Mouse (Mus musculus) left cerebral cortex, postnatal 25 days (tissue): ENCODE measurements around the gene Asz1. TPM values are rescaled to one million over a fixed set of nuclear protein-coding genes. Genes with fewer than 3 reads are reported as not detected.

Experiments
- DNase-seq, 2 experiments: peaks; one replicate each; pipeline ENCODE4 v3.0.0; 2022; ENCODE audit warnings: low spot score in 2 of 2, mixed read lengths in 1 of 2
- intact Hi-C: fragments of 180-260 bp; cut with DNase I; formaldehyde crosslinking; loops from one replicate; pipeline ENCODE4 v1.15.1; 2025
- total RNA-seq, 2 experiments: library from RNA; stranded (reverse); gene quantifications; 2 replicates each; pipeline ENCODE4 v1.2.3; 2021

Gene Asz1
- not detected for total RNA-seq

- DNase-seq: no peak
- intact Hi-C loops: no loop called here
Observed at GRCm38 (mm10) chr6:18108934-18109333, at the start of gene Asz1. TSS of gene Asz1 (minus strand) at chr6:18109061.

- intact Hi-C loops: no loop called here
- DNase-seq: no peak
Observed at GRCm38 (mm10) chr6:18153031-18153430, 44.2 kb upstream of the Asz1 start.

DNA sequence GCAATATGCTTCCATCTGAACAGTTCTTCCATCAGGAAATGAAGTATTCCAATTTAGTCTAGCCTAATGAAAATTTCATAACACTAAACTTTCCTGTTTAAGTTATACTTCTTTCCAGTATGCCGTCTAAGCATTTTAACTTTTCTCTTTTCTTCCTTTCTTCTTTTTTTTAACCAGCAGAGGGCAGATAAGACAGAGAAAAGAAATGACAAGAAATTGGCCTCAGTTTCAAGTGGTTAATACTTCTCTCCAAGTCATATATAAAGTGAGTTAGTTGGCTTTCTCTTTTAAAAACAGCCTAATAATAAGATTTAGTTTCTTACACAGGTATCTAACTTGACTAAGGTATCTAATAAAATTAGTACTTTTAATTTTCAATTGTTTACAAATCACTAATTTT, 26.4 kb upstream of the Asz1 start:
- intact Hi-C loops: no loop called here

GRCm38 (mm10) chr6:18128059-18128458, 19.2 kb upstream of the Asz1 start:
- intact Hi-C loops: no loop called here
- no peak for DNase-seq

More for the DNA sequence above, 26.4 kb upstream of the Asz1 start:
- no peak for DNase-seq

DNA sequence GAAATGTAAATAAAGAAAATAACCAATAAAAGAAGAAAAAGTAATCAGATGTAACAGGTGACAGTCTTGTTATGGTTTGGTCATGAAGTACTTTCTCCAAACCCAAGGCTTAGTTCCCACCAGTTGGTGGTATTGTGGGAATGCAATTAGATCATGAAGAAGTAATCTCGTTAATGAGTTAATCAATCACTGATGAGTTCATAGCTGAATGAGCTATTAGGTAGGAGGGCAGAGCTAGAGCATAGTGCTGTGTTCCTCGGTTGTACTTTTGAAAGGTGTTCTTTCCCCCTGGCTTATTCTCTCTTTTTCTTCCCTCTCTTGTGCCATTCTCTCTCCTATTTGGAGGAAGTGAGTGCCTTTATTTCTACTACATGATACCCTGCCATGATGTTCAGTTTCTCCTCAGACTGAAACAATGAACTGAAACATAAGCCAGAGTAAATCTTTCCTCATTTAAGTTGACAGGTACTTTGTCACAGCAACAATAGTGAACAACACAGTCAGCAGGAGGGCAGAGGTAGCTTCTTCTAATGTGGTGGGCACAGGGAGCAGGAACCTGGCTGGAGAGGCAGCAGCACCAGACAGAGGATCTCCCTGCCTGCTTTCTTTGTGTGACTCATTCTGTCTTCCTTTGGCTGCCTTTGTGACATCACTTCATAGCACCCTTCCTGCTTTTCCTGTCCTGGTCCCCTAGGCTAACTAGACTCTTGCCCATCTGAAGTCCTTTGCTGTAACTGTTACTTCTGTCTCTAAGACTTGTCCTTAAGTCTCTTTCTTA, 18.5 kb upstream of the Asz1 start:
- intact Hi-C loops: no loop called here
- no peak for DNase-seq

DNA sequence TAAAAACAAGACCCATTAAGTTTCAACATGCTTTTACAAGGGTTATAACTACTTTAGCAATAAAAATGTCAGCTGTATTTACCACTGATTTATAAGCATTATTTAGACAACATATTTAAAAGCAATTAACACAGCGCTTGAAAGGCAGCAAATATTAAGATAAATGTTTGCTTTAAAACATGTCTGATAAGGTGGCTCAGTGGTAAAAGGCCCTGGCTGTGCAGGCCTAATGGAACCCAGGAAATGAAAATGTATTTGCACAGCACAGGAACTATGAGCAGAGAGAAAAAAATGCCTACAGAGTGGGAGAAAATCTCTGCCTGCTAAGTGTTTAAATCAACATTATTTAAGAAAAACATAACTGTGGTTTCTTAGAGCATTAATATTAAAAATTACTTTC, 12.0 kb downstream of the Asz1 start:
- DNase-seq: no peak
- intact Hi-C loops: no loop called here

DNA sequence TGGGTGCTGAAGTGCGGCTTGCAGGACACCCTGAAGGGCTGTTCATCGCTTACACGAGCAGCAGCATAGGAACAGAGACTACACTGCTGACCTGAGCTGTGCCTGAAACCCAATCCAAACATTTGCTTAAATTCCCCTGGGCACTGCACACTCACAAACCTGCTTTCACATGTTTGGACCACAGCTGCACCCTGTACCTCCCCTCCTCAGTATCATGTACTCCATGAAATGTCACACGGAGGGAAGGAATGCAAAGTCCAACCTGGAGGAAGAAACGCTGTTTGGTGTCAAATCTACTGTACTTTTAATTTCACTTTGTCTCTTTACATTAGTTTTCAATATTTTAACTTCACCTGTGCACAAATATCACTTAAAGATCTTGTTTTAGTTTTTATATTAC, 19.8 kb downstream of the Asz1 start:
- intact Hi-C loops: loop anchor here (5.0 to 10.0 kb wide), 2 partner anchors 83 to 726 kb away; partner anchors contain the start of gene Cftr
- no peak for DNase-seq

- DNase-seq: peak in 1 of 2 experiments; percentile 6
- intact Hi-C loops: loop anchor here (1.0 to 10.0 kb wide), 3 partner anchors 85 to 728 kb away; partner anchors contain the start of gene Cftr
Observed at GRCm38 (mm10) chr6:18087160-18087804, 21.6 kb downstream of the Asz1 start.

- intact Hi-C loops: loop anchor here (5.0 kb wide), 1 partner anchor 151 kb away; no protein-coding TSS in a partner anchor
- DNase-seq: peak in 1 of 2 experiments; percentile 37
Observed at GRCm38 (mm10) chr6:18078615-18079014, 30.2 kb downstream of the Asz1 start.

DNA sequence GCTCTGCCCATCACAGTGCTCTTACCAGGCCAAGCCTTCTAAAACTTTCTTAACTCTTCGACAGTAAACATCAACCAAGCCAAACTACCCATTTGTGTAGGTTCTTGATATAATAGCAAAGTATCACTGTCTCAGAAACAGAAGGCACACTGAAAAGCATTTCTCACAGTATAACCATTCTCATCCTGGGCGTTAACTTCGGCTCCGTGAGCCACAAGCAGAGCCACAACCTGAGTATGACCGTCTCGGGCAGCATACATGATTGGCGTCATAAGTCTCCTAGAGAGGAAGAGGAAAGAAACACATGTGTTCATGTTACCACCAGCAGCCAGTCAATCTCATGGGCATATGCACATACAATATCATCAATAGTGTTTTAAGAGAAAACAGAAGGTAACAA, 31.9 kb downstream of the Asz1 start:
- intact Hi-C loops: loop anchor here (5.0 kb wide), 1 partner anchor 150 kb away; no protein-coding TSS in a partner anchor

DNA sequence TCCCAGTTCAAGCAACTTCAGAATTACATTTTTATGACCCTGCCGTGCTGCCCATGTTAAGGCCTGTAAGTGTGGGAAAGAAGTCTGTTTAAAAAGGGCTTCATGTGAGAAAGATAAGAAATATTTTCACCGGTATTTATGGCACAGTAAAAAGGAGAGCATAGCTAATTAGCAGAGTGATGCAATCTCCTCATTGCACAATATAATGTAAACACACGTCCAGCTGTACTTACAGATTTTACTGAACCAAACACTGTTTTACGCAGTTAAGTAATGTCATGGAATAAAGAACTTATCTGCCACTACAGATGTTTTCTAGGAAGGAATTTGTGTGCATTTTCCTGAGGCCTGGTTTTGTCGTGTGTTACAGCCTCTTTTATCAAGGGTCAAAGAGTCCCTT, 32.3 kb downstream of the Asz1 start:
- no peak for DNase-seq
- intact Hi-C loops: loop anchor here (5.0 kb wide), 1 partner anchor 149 kb away; no protein-coding TSS in a partner anchor

More for the DNA sequence above, 31.9 kb downstream of the Asz1 start:
- no peak for DNase-seq

DNA sequence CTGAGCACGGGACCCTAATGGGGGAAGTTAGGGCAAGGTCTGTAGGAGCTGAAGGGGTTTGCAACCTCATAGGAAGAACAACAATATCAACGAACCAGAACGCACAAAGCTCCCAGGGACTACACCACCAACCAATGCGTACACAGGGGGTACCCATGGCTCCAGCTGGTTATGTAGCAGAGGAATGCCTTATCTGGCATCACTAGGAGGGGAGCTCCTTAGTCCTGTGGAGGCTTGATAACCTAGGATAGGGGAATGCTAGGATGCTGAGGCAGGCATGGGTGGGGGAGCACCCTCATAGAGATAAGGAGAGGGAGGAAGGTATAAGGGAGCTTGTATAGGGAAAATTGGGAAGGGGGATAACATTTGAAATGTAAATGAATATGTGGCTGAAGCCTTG, 51.0 kb downstream of the Asz1 start:
- no peak for DNase-seq
- intact Hi-C loops: loop anchor here (10.0 kb wide), 1 partner anchor 333 kb away; no protein-coding TSS in a partner anchor

- intact Hi-C loops: loop anchor here (10.0 kb wide), 1 partner anchor 327 kb away; no protein-coding TSS in a partner anchor
- peak; percentile 31 to 87 for DNase-seq
Observed at GRCm38 (mm10) chr6:18051702-18052101, 57.2 kb downstream of the Asz1 start.

- peak in 1 of 2 experiments; percentile 10 for DNase-seq
- intact Hi-C loops: no loop called here
Observed at GRCm38 (mm10) chr6:18044299-18044698, 64.6 kb downstream of the Asz1 start.

DNA sequence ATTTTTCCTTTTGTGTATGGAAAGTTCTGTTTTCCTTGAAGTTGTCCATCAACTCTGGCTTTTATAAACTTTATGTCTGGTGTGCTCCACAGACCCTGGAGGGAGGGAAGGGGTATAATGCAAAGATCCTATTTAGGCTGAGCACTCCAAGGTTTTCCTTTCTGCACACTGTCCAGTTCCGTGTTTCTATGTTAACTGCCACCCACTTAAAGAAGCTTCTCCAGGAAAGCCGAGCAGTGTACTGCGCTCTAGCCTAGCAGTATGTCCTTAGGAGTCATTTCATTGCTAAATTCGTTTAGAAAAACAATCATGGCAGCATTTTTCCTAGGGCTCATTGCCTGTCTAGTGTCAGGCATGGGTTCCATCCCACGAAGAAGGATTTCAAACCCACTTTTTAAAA, 65.7 kb downstream of the Asz1 start:
- DNase-seq: no peak
- intact Hi-C loops: no loop called here

DNA sequence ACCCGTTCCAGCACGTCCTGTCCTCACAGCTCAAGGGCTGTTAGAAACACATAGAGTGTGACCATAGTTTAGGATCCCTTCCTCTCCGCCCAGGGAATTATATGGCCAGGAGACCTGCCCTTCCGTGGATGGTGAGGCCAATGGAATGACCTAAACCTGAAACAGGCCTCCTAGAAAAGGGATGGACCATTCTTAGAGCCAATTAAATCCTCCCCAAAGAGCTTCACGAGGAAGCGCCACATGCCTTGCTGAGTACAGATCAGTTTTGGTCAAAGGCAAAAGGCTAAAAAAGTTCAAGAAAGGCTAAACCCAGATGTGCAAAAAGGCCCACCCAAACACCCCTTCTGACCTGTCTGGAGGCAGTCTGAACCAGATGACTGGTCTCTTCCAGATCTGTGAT, 76.6 kb downstream of the Asz1 start:
- DNase-seq: no peak
- intact Hi-C loops: no loop called here

GRCm38 (mm10) chr6:18031509-18032010, 77.3 kb downstream of the Asz1 start:
- DNase-seq: peak; percentile 28 to 75
- intact Hi-C loops: no loop called here

GRCm38 (mm10) chr6:18030868-18031508, 77.9 kb downstream of the Asz1 start:
- DNase-seq: no peak
- intact Hi-C loops: no loop called here

DNA sequence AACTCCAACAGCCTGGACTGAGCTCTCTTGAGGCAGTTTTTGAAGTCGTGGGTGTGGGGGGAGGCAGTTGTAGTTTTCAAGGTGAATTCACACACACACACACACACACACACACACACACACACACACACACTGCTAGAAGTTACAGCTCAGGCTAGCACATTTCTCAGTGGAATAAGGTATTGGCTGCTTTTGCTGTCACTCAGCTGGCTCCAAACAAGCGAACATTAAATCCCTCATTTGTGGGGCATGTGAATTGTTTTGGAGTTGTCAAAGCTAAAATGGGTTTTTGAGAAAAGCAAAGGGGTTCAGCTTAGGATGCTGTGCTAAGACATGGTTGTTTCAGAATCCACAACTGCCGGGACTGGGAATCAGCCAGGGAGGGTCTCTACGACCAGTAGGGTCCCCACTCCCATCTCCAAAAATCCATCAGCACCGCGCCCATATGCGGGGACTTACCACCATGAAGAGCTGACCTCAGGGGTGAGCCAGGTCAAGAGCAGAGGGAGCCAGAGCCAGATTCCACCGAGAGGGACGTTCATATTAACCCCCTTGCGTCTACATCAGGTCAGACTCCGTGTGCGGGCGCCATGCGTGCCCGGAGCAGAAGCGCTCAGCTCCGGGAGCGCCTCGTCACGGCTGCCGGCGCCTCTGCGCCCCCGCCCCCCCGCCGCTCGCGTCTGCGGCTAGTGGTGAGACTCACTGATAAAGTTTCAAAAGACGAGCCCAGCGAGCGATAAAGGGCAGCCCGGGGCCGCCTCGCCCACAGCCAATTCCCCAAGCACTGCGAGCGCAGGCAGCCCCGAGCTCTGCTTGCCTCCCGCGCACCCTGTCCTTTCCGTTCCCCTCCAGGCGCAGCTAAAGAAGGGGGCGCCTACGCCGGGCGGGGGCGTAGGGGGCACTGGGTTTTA, 78.9 kb downstream of the Asz1 start, which contains the start of gene Wnt2:
TSS of gene Wnt2 (minus strand) at position 840 of the 911 bp plus-strand sequence.
- intact Hi-C loops: no loop called here
- peak; percentile 36 to 52 for DNase-seq
